Mouse (Mus musculus): ENCODE results near the gene Zfp638. TPM values are rescaled to one million over a fixed set of nuclear protein-coding genes. Genes with fewer than 3 reads are reported as not detected.
"Not testable (repeated sequence)": the region's sequence is repeated elsewhere in the genome, so short reads cannot be mapped to it uniquely, and the experiment has no call there.

The Zfp638 gene
- total RNA-seq (2021): 100 to 1,000 TPM; 148 to 161 TPM

- intact Hi-C loops (cut with DNase I): no loop called here
- DNase-seq: peak; percentile 93
Observed at GRCm38 (mm10) chr6:83866954-83867597, at the start of gene Zfp638. Gene Zfp638 (plus strand): TSS chr6:83867109.

- DNase-seq: no peak
- intact Hi-C loops (cut with DNase I): no loop called here
Observed at GRCm38 (mm10) chr6:83818996-83819395, 47.9 kb upstream of the Zfp638 start.

GRCm38 (mm10) chr6:83820727-83821515 lies 46.0 kb upstream of the Zfp638 start:
- intact Hi-C loops (cut with DNase I): no loop called here
- no peak for DNase-seq

- DNase-seq: no peak
Observed at GRCm38 (mm10) chr6:83821856-83822255, 45.1 kb upstream of the Zfp638 start.

GRCm38 (mm10) chr6:83830941-83831605 lies 35.8 kb upstream of the Zfp638 start:
- intact Hi-C loops (cut with DNase I): no loop called here
- DNase-seq: no peak

More at GRCm38 (mm10) chr6:83821856-83822255, 45.1 kb upstream of the Zfp638 start:
- intact Hi-C loops (cut with DNase I): no loop called here

GRCm38 (mm10) chr6:83831606-83832123 lies 35.2 kb upstream of the Zfp638 start, which contains the start of gene Paip2b:
Gene Paip2b (minus strand): TSS chr6:83831741.
- peak; percentile 99 for DNase-seq
- intact Hi-C loops (cut with DNase I): no loop called here

GRCm38 (mm10) chr6:83832393-83832792 lies 34.5 kb upstream of the Zfp638 start:
- DNase-seq; intact Hi-C loops (cut with DNase I): not testable (repeated sequence)

GRCm38 (mm10) chr6:83836826-83837225 lies 30.1 kb upstream of the Zfp638 start:
- DNase-seq: no peak
- intact Hi-C loops (cut with DNase I): no loop called here

GRCm38 (mm10) chr6:83838046-83838445 lies 28.9 kb upstream of the Zfp638 start:
- DNase-seq: no peak
- intact Hi-C loops (cut with DNase I): no loop called here

- intact Hi-C loops (cut with DNase I): no loop called here
Observed at GRCm38 (mm10) chr6:83840086-83840485, 26.8 kb upstream of the Zfp638 start.

GRCm38 (mm10) chr6:83844913-83845312 lies 22.0 kb upstream of the Zfp638 start:
- DNase-seq: no peak
- intact Hi-C loops (cut with DNase I): no loop called here

More at GRCm38 (mm10) chr6:83840086-83840485, 26.8 kb upstream of the Zfp638 start:
- no peak for DNase-seq

- intact Hi-C loops (cut with DNase I): no loop called here
- DNase-seq: no peak
Observed at GRCm38 (mm10) chr6:83846141-83846540, 20.8 kb upstream of the Zfp638 start.

- DNase-seq: no peak
Observed at GRCm38 (mm10) chr6:83849446-83849845, 17.5 kb upstream of the Zfp638 start.

GRCm38 (mm10) chr6:83857476-83857875 lies 9.4 kb upstream of the Zfp638 start:
- DNase-seq: peak; percentile 7
- intact Hi-C loops (cut with DNase I): no loop called here

More at GRCm38 (mm10) chr6:83849446-83849845, 17.5 kb upstream of the Zfp638 start:
- intact Hi-C loops (cut with DNase I): no loop called here

- intact Hi-C loops (cut with DNase I): no loop called here
- DNase-seq: no peak
Observed at GRCm38 (mm10) chr6:83860033-83860432, 6.9 kb upstream of the Zfp638 start.

- no peak for DNase-seq
- intact Hi-C loops (cut with DNase I): no loop called here
Observed at GRCm38 (mm10) chr6:83863538-83863937, 3.4 kb upstream of the Zfp638 start.

GRCm38 (mm10) chr6:83866423-83866822 lies 486 bp upstream of the Zfp638 start:
- DNase-seq: no peak
- intact Hi-C loops (cut with DNase I): no loop called here

- intact Hi-C loops (cut with DNase I): no loop called here
Observed at GRCm38 (mm10) chr6:83867598-83868585, 983 bp downstream of the Zfp638 start.

GRCm38 (mm10) chr6:83879815-83880214 lies 12.9 kb downstream of the Zfp638 start:
- DNase-seq: peak; percentile 22
- intact Hi-C loops (cut with DNase I): no loop called here

More at GRCm38 (mm10) chr6:83867598-83868585, 983 bp downstream of the Zfp638 start:
- peak; percentile 65 for DNase-seq

GRCm38 (mm10) chr6:83886789-83887188 lies 19.9 kb downstream of the Zfp638 start:
- intact Hi-C loops (cut with DNase I): no loop called here
- no peak for DNase-seq

All from left cerebral cortex, postnatal 4 days (tissue).